Mouse (Mus musculus): Measurements from ENCODE around the gene Cers5.

DNA sequence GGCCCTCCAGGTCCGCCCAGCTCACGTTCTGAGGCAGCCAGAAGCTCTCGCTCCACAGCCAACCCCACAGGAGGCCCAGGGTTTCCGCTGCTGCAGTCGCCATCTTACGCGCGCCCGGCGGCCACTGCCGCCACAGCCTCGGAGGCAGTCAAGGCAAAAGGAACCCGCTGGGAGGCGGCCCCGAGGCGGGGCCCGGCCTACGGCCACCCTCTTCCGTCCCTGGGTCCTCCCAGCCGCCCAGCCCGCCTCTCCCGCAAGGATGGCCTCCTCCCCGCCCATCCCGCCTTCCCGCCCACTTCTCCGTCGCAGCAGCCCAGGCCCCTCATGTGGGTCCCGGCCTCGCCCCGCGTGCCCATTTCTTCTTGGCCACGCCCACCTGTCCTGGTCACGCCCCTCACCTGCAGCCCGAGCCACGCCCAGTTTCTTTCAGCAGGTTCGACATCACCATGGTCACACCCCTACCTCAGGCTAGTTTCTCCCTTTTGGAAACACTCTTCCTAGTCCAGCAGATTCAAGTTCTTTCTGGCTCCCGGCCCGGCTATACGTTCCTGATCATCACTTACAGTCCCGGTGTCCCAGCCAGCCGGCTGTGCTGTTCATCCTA is 306 bp downstream of the Cers5 start:
- TF ChIP-seq CTCF (IDR thresholded peaks at IDR 0.05; ENCODE audit: insufficient read depth, low read depth, low read length), result no peak
- peak; percentile 95 for TF ChIP-seq POLR2A (IDR thresholded peaks at IDR 0.05; ENCODE audit: insufficient read depth, low read depth, low read length)
